Mouse (Mus musculus) midbrain, embryonic 10.5 days (tissue): ENCODE measurements around the gene Trim14. TPM values are rescaled to one million over a fixed set of nuclear protein-coding genes. Genes with fewer than 3 reads are reported as not detected.
A peak's percentile ranks its signal among the peaks of the same experiment; 100 is the strongest.

Source experiments
- DNase-seq: peaks from one replicate; pipeline ENCODE4 v3.0.0-alpha.2; 2017; ENCODE audit warnings: low spot score
- H3K27ac ChIP-seq: fragments of 300-500 bp; sonication (generic); replicated peaks from 2 replicates; pipeline ENCODE4 v1.5.1; 2016; ENCODE audit warnings: mild to moderate bottlenecking
- H3K27me3 ChIP-seq: fragments of 300-500 bp; sonication (generic); 2 replicates; pipeline ENCODE4 v1.6.1; 2016; ENCODE audit warnings: low read depth, mild to moderate bottlenecking; ENCODE audit not compliant: poor library complexity, severe bottlenecking
- H3K36me3 ChIP-seq: fragments of 300-500 bp; sonication (generic); 2 replicates; pipeline ENCODE4 v1.6.1; 2016; ENCODE audit warnings: mild to moderate bottlenecking, moderate library complexity
- H3K4me1 ChIP-seq: fragments of 300-500 bp; sonication (generic); 2 replicates; pipeline ENCODE4 v1.6.1; 2016
- H3K4me3 ChIP-seq: fragments of 300-500 bp; sonication (generic); 2 replicates; pipeline ENCODE4 v1.5.1; 2016; ENCODE audit warnings: mild to moderate bottlenecking, moderate library complexity
- H3K9me3 ChIP-seq: fragments of 300-500 bp; sonication (generic); replicated peaks from 2 replicates; pipeline ENCODE4 v1.6.1; 2016; ENCODE audit warnings: mild to moderate bottlenecking
- WGBS: fragments of 180-500 bp; shearing (Covaris S2); methylation state at CpG from one replicate; pipeline ENCODE4 v1.1.7; 2016; 5-methylcytosine and 5-hydroxymethylcytosine counted together
- polyA plus RNA-seq: library from polyadenylated mRNA; unstranded; fragments of >200 nt; fragmentation: Nextera tagmentation; extraction: Ambion mirVana; gene quantifications from 2 replicates; pipeline ENCODE4 v1.2.1, GENCODE M21; 2016

Trim14 gene
- polyA plus RNA-seq, 1 experiment from 2014 or later: 0.62 TPM

GRCm38 (mm10) chr4:46556933-46557332 lies 21.0 kb upstream of the Trim14 start:
- Histone ChIP-seq H3K27ac (no peak overlapping the region), H3K9me3 (no peaks in the 10 kb centered on the region), H3K4me3 (no peak overlapping the region), H3K27me3 (0 out of 2 replicates have a peak, but pooled peaks cover 3% of the 10 kb centered on the region), H3K36me3 (no peaks in the 10 kb centered on the region), H3K4me1 (peaks cover 5% of the 10 kb centered on the region; the same call in 1 of the 2 replicates)
- 80% methylated on average over 3 of the region's 3 CpGs for WGBS
- no peak for DNase-seq

- Histone ChIP-seq H3K4me3 (no peak overlapping the region), H3K9me3 (no peaks in the 10 kb centered on the region), H3K27me3 (0 out of 2 replicates have a peak, but pooled peaks cover 3% of the 10 kb centered on the region), H3K4me1 (peaks cover 5% of the 10 kb centered on the region; the same call in 1 of the 2 replicates), H3K36me3 (no peaks in the 10 kb centered on the region), H3K27ac (no peak overlapping the region)
- DNase-seq: no peak
- 86% methylated on average over 9 of the region's 9 CpGs for WGBS
These were observed 19.8 kb upstream of the Trim14 start for GRCm38 (mm10) chr4:46555762-46556161.

- 0 out of 2 replicates have a peak, but pooled peaks cover 3% of the 10 kb centered on the region for H3K27me3 ChIP-seq
- no peaks in the 10 kb centered on the region for H3K9me3 ChIP-seq
- no peak for DNase-seq
- no peaks in the 10 kb centered on the region for H3K36me3 ChIP-seq
- 83% methylated on average over 10 of the region's 10 CpGs for WGBS
- H3K4me3 ChIP-seq: no peak overlapping the region
- H3K27ac ChIP-seq: no peak overlapping the region
- peaks cover 11% of the 10 kb centered on the region for H3K4me1 ChIP-seq
These were observed 18.5 kb upstream of the Trim14 start for GRCm38 (mm10) chr4:46554295-46555069.

- 82% methylated on average over 1 of the region's 1 CpGs for WGBS
- DNase-seq: no peak
- no peak overlapping the region for H3K27ac ChIP-seq
These were observed 17.9 kb upstream of the Trim14 start for GRCm38 (mm10) chr4:46553864-46554263.

GRCm38 (mm10) chr4:46550406-46550805 lies 14.5 kb upstream of the Trim14 start:
- no peak overlapping the region for H3K4me3 ChIP-seq
- H3K9me3 ChIP-seq: no peaks in the 10 kb centered on the region
- H3K27me3 ChIP-seq: no peaks in the 10 kb centered on the region
- H3K27ac ChIP-seq: no peak overlapping the region
- DNase-seq: no peak
- 75% methylated on average over 8 of the region's 8 CpGs for WGBS
- H3K4me1 ChIP-seq: peaks cover 12% of the 10 kb centered on the region
- H3K36me3 ChIP-seq: no peaks in the 10 kb centered on the region

More at GRCm38 (mm10) chr4:46553864-46554263, 17.9 kb upstream of the Trim14 start:
- Histone ChIP-seq H3K4me1 (peaks cover 11% of the 10 kb centered on the region), H3K36me3 (no peaks in the 10 kb centered on the region), H3K27me3 (0 out of 2 replicates have a peak, but pooled peaks cover 3% of the 10 kb centered on the region), H3K9me3 (no peaks in the 10 kb centered on the region), H3K4me3 (no peak overlapping the region)

- Histone ChIP-seq H3K36me3 (no peaks in the 10 kb centered on the region), H3K4me1 (peaks cover 13% of the 10 kb centered on the region), H3K4me3 (no peak overlapping the region), H3K27me3 (no peaks in the 10 kb centered on the region), H3K27ac (no peak overlapping the region), H3K9me3 (no peaks in the 10 kb centered on the region)
- 87% methylated on average over 9 of the region's 10 CpGs for WGBS
- no peak for DNase-seq
These were observed 14.0 kb upstream of the Trim14 start for GRCm38 (mm10) chr4:46549979-46550378.

GRCm38 (mm10) chr4:46546709-46547108 lies 10.8 kb upstream of the Trim14 start:
- H3K27ac ChIP-seq: no peak overlapping the region
- no peak for DNase-seq
- no peaks in the 10 kb centered on the region for H3K9me3 ChIP-seq
- no peaks in the 10 kb centered on the region for H3K36me3 ChIP-seq
- no peaks in the 10 kb centered on the region for H3K27me3 ChIP-seq
- WGBS: 52% methylated on average over 6 of the region's 6 CpGs
- H3K4me3 ChIP-seq: no peak overlapping the region
- H3K4me1 ChIP-seq: peaks cover 16% of the 10 kb centered on the region

GRCm38 (mm10) chr4:46545498-46545897 lies 9.6 kb upstream of the Trim14 start:
- no peak overlapping the region for H3K27ac ChIP-seq
- H3K4me3 ChIP-seq: no peak overlapping the region
- 21% methylated on average over 9 of the region's 9 CpGs for WGBS
- H3K4me1 ChIP-seq: peaks cover 20% of the 10 kb centered on the region
- DNase-seq: no peak
- H3K27me3 ChIP-seq: no peaks in the 10 kb centered on the region; the same call in 1 of the 2 replicates
- H3K9me3 ChIP-seq: no peaks in the 10 kb centered on the region
- H3K36me3 ChIP-seq: no peaks in the 10 kb centered on the region

- no peak for DNase-seq
- Histone ChIP-seq H3K27ac (no peak overlapping the region), H3K4me3 (no peak overlapping the region), H3K27me3 (peaks cover 10% of the 10 kb centered on the region), H3K4me1 (peaks cover 16% of the 10 kb centered on the region), H3K9me3 (no peaks in the 10 kb centered on the region), H3K36me3 (no peaks in the 10 kb centered on the region)
- WGBS: 28% methylated on average over 1 of the region's 1 CpGs
These were observed 8.4 kb upstream of the Trim14 start for GRCm38 (mm10) chr4:46544313-46544712.

GRCm38 (mm10) chr4:46543366-46544050 lies 7.6 kb upstream of the Trim14 start:
- Histone ChIP-seq H3K9me3 (no peaks in the 10 kb centered on the region), H3K27ac (no peak overlapping the region), H3K36me3 (no peaks in the 10 kb centered on the region), H3K4me1 (peaks cover 16% of the 10 kb centered on the region), H3K27me3 (peaks cover 13% of the 10 kb centered on the region), H3K4me3 (no peak overlapping the region)
- DNase-seq: no peak
- 91% methylated on average over 13 of the region's 13 CpGs for WGBS

- Histone ChIP-seq H3K36me3 (no peaks in the 10 kb centered on the region), H3K4me3 (no peak overlapping the region), H3K27ac (0 out of 2 replicates have a peak overlapping the region, but pooled peaks have one; percentile 38), H3K9me3 (no peaks in the 10 kb centered on the region), H3K4me1 (peaks cover 13% of the 10 kb centered on the region), H3K27me3 (peaks cover 31% of the 10 kb centered on the region)
- no peak for DNase-seq
- 42% methylated on average over 9 of the region's 9 CpGs for WGBS
These were observed 5.8 kb upstream of the Trim14 start for GRCm38 (mm10) chr4:46541707-46542106.

GRCm38 (mm10) chr4:46539167-46539566 lies 3.2 kb upstream of the Trim14 start:
- WGBS: 78% methylated on average over 9 of the region's 9 CpGs
- Histone ChIP-seq H3K27ac (0 out of 2 replicates have a peak overlapping the region, but pooled peaks have one; percentile 18), H3K27me3 (peaks cover 56% of the 10 kb centered on the region), H3K4me1 (peaks cover 31% of the 10 kb centered on the region), H3K4me3 (no peak overlapping the region), H3K9me3 (no peaks in the 10 kb centered on the region), H3K36me3 (no peaks in the 10 kb centered on the region)
- DNase-seq: no peak
